Comparison of ENCODE assay signal across 8 mouse cellular contexts in the genomic region with DNA sequence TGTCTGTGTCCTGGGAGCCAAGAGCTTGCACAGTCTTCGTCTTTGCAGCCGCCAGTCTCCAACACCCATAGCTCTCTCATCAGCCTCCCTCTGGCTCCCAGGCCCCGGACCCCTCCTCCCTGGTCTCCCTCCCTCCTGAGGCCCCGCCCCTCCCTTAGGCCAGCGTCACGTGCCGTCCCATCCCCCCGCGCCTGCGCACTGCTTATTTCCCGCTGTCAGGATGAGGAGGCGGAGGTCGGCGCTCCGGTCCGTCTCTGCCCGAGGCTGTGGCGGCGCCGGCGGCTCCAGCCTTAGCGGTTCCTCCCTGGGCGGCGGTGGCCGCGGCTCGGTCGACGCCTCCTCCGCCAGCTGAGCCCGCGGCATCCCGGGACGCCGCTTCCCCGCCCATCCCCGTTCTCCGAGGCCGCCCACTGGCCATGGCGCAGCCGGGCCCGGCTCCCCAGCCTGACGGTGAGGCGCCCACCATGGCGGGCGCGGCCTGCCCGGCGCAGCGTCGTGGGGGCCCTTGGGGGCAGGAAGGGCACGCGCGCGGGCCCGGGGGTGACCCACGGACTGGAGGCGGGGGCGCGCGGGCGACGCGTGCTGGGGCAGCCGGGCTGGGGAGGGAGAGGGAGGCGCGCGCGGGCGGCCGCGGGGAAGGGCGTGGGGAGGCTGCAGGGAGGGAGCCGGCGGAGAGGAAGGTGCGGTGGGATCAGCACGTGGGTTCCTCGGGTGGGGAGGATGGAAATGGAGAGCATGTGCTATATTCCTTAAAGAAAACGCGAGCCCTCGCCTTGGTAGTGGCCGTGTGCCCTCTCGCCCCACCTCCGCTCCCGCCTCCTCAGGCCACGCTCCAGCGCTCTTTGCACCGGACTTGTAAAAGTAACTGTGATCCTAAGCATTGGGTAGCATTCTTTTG. TPM values are rescaled to one million over a fixed set of nuclear protein-coding genes. Genes with fewer than 3 reads are reported as not detected.
DNase-seq lines count a peak whose midpoint lies in the region; ATAC-seq lines count a peak whose summit lies in the region.

A gene (plus strand): TSS at position 220 of the 898 bp plus-strand sequence.

- H3K4me2 ChIP-seq in intestine, embryonic 14.5 days (ENCODE audit: low read length) = peak within 1 kb of the TSS; percentile 68

- peak within 1 kb of the TSS; percentile 75 for H3K4me3 ChIP-seq in intestine, embryonic 14.5 days (ENCODE audit: low read depth, low read length)

- H3K4me1 ChIP-seq in intestine, embryonic 14.5 days (replicated peaks; ENCODE audit: control insufficient read depth, insufficient read depth, low read length) = peaks cover 20% of the 10 kb centered on the region

- DNase-seq in adipocyte (ENCODE audit: low spot score) = peak; percentile 97
- DNase-seq in embryo, embryonic 10 days (ENCODE audit: low spot score) = peak; percentile 96
- peak; percentile 98 for DNase-seq in gastrocnemius, postnatal 14 days
- DNase-seq in intestine, embryonic 14.5 days (ENCODE audit: low spot score) = peak; percentile 99
- DNase-seq in left cerebral cortex, postnatal 14 days (ENCODE audit: low spot score in 2 of 2) = peak; percentile 93 to 96
- DNase-seq in mesoderm, embryonic 11.5 days (ENCODE audit: low read depth, low spot score) = peak; percentile 97
- peak; percentile 85 to 87 for DNase-seq in right cerebral cortex, postnatal 36 days (ENCODE audit: low spot score in 2 of 2)
- DNase-seq in yolk sac, embryonic 10.5 days (ENCODE audit: low spot score) = peak; percentile 97

- H3K27me3 ChIP-seq in intestine, embryonic 14.5 days (replicated peaks; ENCODE audit: control insufficient read depth, insufficient read depth, low read length) = no peaks in the 10 kb centered on the region

- H3K36me3 ChIP-seq in intestine, embryonic 14.5 days (ENCODE audit: control insufficient read depth, insufficient read depth, low read length) = no peaks in the 10 kb centered on the region

- peak within 1 kb of the TSS; percentile 62 for H3K27ac ChIP-seq in intestine, embryonic 14.5 days (ENCODE audit: low read depth)

- intact Hi-C loops in gastrocnemius, postnatal 14 days (cut with DNase I; ENCODE audit: low total_unique reads) = no loop called here
- intact Hi-C loops in left cerebral cortex, postnatal 14 days (cut with DNase I) = no loop called here

- WGBS in intestine, embryonic 14.5 days = 1% methylated on average over 81 of the region's 88 CpGs

- peak; percentile 95 for ATAC-seq in intestine, embryonic 14.5 days (replicated peaks; ENCODE audit: low FRiP score, low TSS enrichment, low read depth)

- no peaks in the 10 kb centered on the region for H3K9me3 ChIP-seq in intestine, embryonic 14.5 days (ENCODE audit: control insufficient read depth, low read length)

- peak within 1 kb of the TSS; percentile 86 for H3K9ac ChIP-seq in intestine, embryonic 14.5 days (ENCODE audit: low read length)

RNA-seq across cellular contexts. Expression of the gene that starts here (rescaled TPM):
- 10 to 100 TPM; 22.7 to 24.3 TPM for total RNA-seq in gastrocnemius, postnatal 14 days (2021)
- polyA plus RNA-seq in intestine, embryonic 14.5 days (2014; fragmentation: Nextera tagmentation; extraction: Ambion mirVana) = 30.5 and 32.9 TPM in 2 replicates
- total RNA-seq in left cerebral cortex, postnatal 14 days (2021) = 100 to 1,000 TPM; 110 to 118 TPM

Comparison
In these comparisons a context has a peak if more than half of its experiments do, and no peak if none do; other contexts are left out.
1. Peak in every context shown above with its lines: DNase-seq, ATAC-seq, H3K4me3 ChIP-seq and H3K27ac ChIP-seq.
2. RNA of the gene that starts here (total RNA-seq): 110 to 118 TPM in left cerebral cortex, postnatal 14 days; 22.7 to 24.3 TPM in gastrocnemius, postnatal 14 days; every median in the first group is over 4 times any median in the second.